Mouse (Mus musculus) cerebellum, adult 2 months (tissue): ENCODE measurements around the gene Pxdn. TPM values are rescaled to one million over a fixed set of nuclear protein-coding genes. Genes with fewer than 3 reads are reported as not detected.

ENCODE experiments used
- DNase-seq, 2 experiments: peaks; one replicate each; pipeline ENCODE4 v3.0.0; 2021
- H3K27ac ChIP-seq: fragments of 200-500 bp; 2 replicates; pipeline ENCODE4 v1.5.1; 2012; ENCODE audit warnings: low read length, control low read depth, inconsistent platforms; ENCODE audit not compliant: insufficient read depth
- H3K27me3 ChIP-seq: fragments of 200-500 bp; 2 replicates; pipeline ENCODE4 v1.6.1; 2012; ENCODE audit warnings: inconsistent platforms, mild to moderate bottlenecking, low read length, moderate library complexity; ENCODE audit not compliant: control insufficient read depth, insufficient read depth
- H3K4me1 ChIP-seq: fragments of 200-500 bp; 2 replicates; pipeline ENCODE4 v1.6.1; 2011; ENCODE audit warnings: low read length; ENCODE audit not compliant: control insufficient read depth, insufficient read depth
- H3K4me3 ChIP-seq: fragments of 200-500 bp; replicated peaks from 2 replicates; pipeline ENCODE3; 2011; ENCODE audit warnings: mild to moderate bottlenecking, low read depth, low read length, control low read depth; ENCODE audit not compliant: insufficient read depth
- CTCF ChIP-seq: fragments of 200-500 bp; IDR thresholded peaks from 2 replicates; pipeline ENCODE4 v1.5.1; 2011; ENCODE audit warnings: low read depth, mild to moderate bottlenecking, control low read depth, low read length, moderate library complexity, borderline replicate concordance; ENCODE audit not compliant: insufficient read depth
- POLR2A ChIP-seq: fragments of 200-500 bp; IDR thresholded peaks from 2 replicates; pipeline ENCODE4 v1.6.1; 2011; ENCODE audit warnings: low read length, control low read depth, borderline replicate concordance; ENCODE audit not compliant: insufficient read depth
- WGBS: fragments of 180-500 bp; shearing (Covaris S2); methylation state at CpG from one replicate; pipeline ENCODE4 v1.1.7; 2018; 5-methylcytosine and 5-hydroxymethylcytosine counted together
- polyA plus RNA-seq: library from polyadenylated mRNA; depleted of rRNA; stranded (reverse); fragments of >200 nt; gene quantifications from 2 replicates; pipeline ENCODE4 v1.2.3, GENCODE M21; 2012

The Pxdn gene
- polyA plus RNA-seq, 1 experiment, result 12.1 TPM

- no peak for TF ChIP-seq POLR2A
- TF ChIP-seq CTCF, result no peak
- WGBS, result 65% methylated on average over 9 of the region's 9 CpGs
- no peak for DNase-seq
Observed at GRCm38 (mm10) chr12:30006586-30006985, 69.2 kb downstream of the Pxdn start.

DNA sequence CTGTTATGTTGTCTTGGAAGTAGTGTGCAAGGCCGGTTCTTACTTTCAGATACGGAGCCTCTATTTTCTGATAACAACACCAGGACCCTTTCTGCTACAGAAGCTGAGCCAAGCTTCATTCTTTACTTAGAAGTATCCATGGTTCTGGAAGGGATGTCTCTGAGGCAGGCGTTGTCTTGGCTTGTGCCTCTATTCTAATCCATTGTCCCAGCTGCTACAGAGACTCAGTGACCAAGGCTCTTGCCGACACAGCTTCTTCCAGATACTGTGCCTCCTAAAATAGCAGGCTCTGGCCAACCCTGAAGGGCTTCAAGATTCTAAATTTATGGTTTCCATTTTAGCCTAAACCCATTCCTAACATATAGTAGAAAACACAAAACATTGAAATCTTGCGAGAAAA, 71.3 kb downstream of the Pxdn start:
- no peak overlapping the region for H3K4me3 ChIP-seq
- no peak overlapping the region for H3K27ac ChIP-seq
- no peaks in the 10 kb centered on the region for H3K27me3 ChIP-seq
- DNase-seq, result no peak
- WGBS, result 63% methylated on average over 5 of the region's 5 CpGs
- H3K4me1 ChIP-seq, result no peaks in the 10 kb centered on the region
- TF ChIP-seq CTCF (no peak), POLR2A (no peak)

More at GRCm38 (mm10) chr12:30006586-30006985, 69.2 kb downstream of the Pxdn start:
- H3K4me1 ChIP-seq, result no peaks in the 10 kb centered on the region
- no peaks in the 10 kb centered on the region for H3K27me3 ChIP-seq
- no peak overlapping the region for H3K27ac ChIP-seq
- H3K4me3 ChIP-seq, result no peak overlapping the region

- 81% methylated on average over 9 of the region's 9 CpGs for WGBS
- H3K4me3 ChIP-seq, result no peak overlapping the region
- no peak overlapping the region for H3K27ac ChIP-seq
- no peak for TF ChIP-seq CTCF
- H3K27me3 ChIP-seq, result no peaks in the 10 kb centered on the region
- DNase-seq, result no peak
- H3K4me1 ChIP-seq, result no peaks in the 10 kb centered on the region
Observed at GRCm38 (mm10) chr12:30015501-30015900, 78.1 kb downstream of the Pxdn start.

GRCm38 (mm10) chr12:30017131-30017530, 79.7 kb downstream of the Pxdn start:
- TF ChIP-seq CTCF, result no peak
- no peak for TF ChIP-seq POLR2A

GRCm38 (mm10) chr12:30020447-30020846, 83.0 kb downstream of the Pxdn start:
- DNase-seq, result no peak
- no peaks in the 10 kb centered on the region for H3K4me1 ChIP-seq
- no peaks in the 10 kb centered on the region for H3K27me3 ChIP-seq
- H3K27ac ChIP-seq, result no peak overlapping the region
- no peak for TF ChIP-seq CTCF
- no peak overlapping the region for H3K4me3 ChIP-seq

More at GRCm38 (mm10) chr12:30017131-30017530, 79.7 kb downstream of the Pxdn start:
- H3K27me3 ChIP-seq, result no peaks in the 10 kb centered on the region
- WGBS, result 40% methylated on average over 3 of the region's 3 CpGs
- DNase-seq, result no peak
- no peak overlapping the region for H3K27ac ChIP-seq
- H3K4me1 ChIP-seq, result no peaks in the 10 kb centered on the region
- H3K4me3 ChIP-seq, result no peak overlapping the region

- DNase-seq, result no peak
- no peak for TF ChIP-seq CTCF
- TF ChIP-seq POLR2A, result no peak
- 49% methylated on average over 3 of the region's 3 CpGs for WGBS
Observed at GRCm38 (mm10) chr12:30023491-30023890, 86.1 kb downstream of the Pxdn start.

GRCm38 (mm10) chr12:30024264-30024825, 86.9 kb downstream of the Pxdn start:
- Histone ChIP-seq H3K27me3 (no peaks in the 10 kb centered on the region), H3K27ac (no peak overlapping the region), H3K4me3 (no peak overlapping the region), H3K4me1 (no peaks in the 10 kb centered on the region)
- DNase-seq, result no peak
- whole genome bisulfite sequencing, result 61% methylated on average over 2 of the region's 2 CpGs
- TF ChIP-seq POLR2A, result no peak
- no peak for TF ChIP-seq CTCF

More at GRCm38 (mm10) chr12:30023491-30023890, 86.1 kb downstream of the Pxdn start:
- Histone ChIP-seq H3K4me1 (no peaks in the 10 kb centered on the region), H3K27me3 (no peaks in the 10 kb centered on the region), H3K27ac (no peak overlapping the region), H3K4me3 (no peak overlapping the region)

DNA sequence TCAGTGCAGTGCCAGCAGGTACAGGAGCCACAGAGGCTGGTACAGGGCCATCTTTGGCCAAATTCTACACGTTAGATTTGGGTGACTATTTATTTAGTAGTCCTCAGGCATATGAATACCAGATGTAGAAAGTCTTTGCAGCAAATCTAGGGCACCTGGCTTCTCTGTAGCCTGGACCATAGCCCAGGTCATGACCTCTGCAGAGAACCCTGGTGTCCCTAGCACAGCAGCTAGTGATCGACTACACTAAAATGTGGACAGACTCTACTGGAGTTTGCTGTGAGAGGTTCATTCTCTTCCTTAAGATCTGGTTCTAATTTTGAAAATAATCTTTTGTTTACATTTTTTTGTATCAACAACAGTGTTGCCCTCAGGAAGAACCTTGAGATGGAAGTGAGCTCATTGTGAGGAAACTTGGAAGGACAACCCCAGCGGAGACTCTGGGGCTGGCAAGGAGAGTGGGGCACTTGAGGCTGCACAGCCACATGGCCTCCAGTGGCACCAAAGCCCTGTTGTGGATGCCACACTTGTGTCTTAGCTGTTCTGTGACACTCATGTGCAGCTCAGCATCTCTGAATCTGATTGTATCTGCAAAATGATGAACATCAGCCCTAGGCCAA, 90.4 kb downstream of the Pxdn start:
- no peaks in the 10 kb centered on the region for H3K27me3 ChIP-seq
- WGBS, result 85% methylated on average over 3 of the region's 3 CpGs
- H3K4me3 ChIP-seq, result no peak overlapping the region
- no peak for TF ChIP-seq CTCF
- H3K27ac ChIP-seq, result no peak overlapping the region
- no peaks in the 10 kb centered on the region for H3K4me1 ChIP-seq
- no peak for DNase-seq
